Mouse (Mus musculus) liver, embryonic 14 days (tissue): ENCODE results near the gene Rwdd3. TPM values are rescaled to one million over a fixed set of nuclear protein-coding genes. Genes with fewer than 3 reads are reported as not detected.

Source experiments
- polyA plus RNA-seq: library from polyadenylated mRNA; depleted of rRNA; stranded (reverse); fragments of >200 nt; gene quantifications from 2 replicates; pipeline ENCODE4 v1.2.3, GENCODE M21; 2012; rRNA removed

Rwdd3 gene
- polyA plus RNA-seq, result 1.2 TPM in 2 replicates

GRCm38 (mm10) chr3:121171243-121171871 is at the start of gene Rwdd3:
Rwdd3 (minus strand) TSS chr3:121171695.

Other genes starting within 250 kb of the Rwdd3 start
- gene Tmem56, start 111.4 kb upstream of the Rwdd3 start, polyA plus RNA-seq, result 12.9 and 16.9 TPM in 2 replicates
- 5.4 and 6.6 TPM in 2 replicates for gene Alg14, start 120.1 kb upstream of the Rwdd3 start, polyA plus RNA-seq